Mouse (Mus musculus) stomach, postnatal 0 days (tissue): Measurements from ENCODE around the gene Slc38a4.

Experiments
- CTCF ChIP-seq: IDR thresholded peaks from 2 replicates; pipeline ENCODE4 v1.5.1; 2016; ENCODE audit warnings: antibody characterized with exemption, low read depth, mild to moderate bottlenecking, moderate library complexity
- EP300 ChIP-seq: optimal IDR thresholded peaks from 2 replicates; pipeline ENCODE3; 2016; ENCODE audit warnings: antibody characterized with exemption

DNA sequence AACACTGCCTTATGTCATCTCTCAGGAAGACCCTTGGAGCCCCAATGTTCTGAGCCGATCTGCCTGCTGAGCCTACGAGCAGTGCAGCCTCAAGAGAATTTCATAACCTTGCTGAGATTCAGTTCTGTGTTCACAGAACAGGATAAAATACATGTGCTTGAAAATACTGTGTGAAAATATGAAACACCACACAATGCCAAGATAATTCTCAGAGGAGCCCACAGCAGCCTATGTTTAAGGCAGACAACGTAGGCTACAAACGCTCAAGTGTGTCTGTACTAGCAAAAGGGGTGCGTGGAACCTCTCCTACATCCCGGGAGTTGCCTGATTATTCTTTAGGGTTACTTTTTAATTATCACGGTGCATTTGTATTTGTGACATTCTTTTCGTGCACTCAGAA lies 92.4 kb downstream of the Slc38a4 start:
- TF ChIP-seq CTCF (no peak), EP300 (no peak)
